Mouse (Mus musculus) embryonic facial prominence, embryonic 10.5 days (tissue): ENCODE data around the gene Repin1. TPM values are rescaled to one million over a fixed set of nuclear protein-coding genes. Genes with fewer than 3 reads are reported as not detected.
A peak's percentile ranks its signal among the peaks of the same experiment; 100 is the strongest.

Experiments
- DNase-seq: peaks from one replicate; pipeline ENCODE4 v3.0.0-alpha.2; 2017; ENCODE audit warnings: low spot score
- H3K27ac ChIP-seq: fragments of 300-500 bp; sonication (generic); replicated peaks from 2 replicates; pipeline ENCODE4 v1.5.1; 2016; ENCODE audit warnings: mild to moderate bottlenecking
- H3K27me3 ChIP-seq: fragments of 300-500 bp; sonication (generic); replicated peaks from 2 replicates; pipeline ENCODE4 v1.6.1; 2016; ENCODE audit warnings: low read depth, mild to moderate bottlenecking; ENCODE audit not compliant: poor library complexity, severe bottlenecking
- H3K36me3 ChIP-seq: fragments of 300-500 bp; sonication (generic); replicated peaks from 2 replicates; pipeline ENCODE4 v1.6.1; 2016; ENCODE audit warnings: mild to moderate bottlenecking, moderate library complexity
- H3K4me1 ChIP-seq: fragments of 300-500 bp; sonication (generic); 2 replicates; pipeline ENCODE4 v1.6.1; 2016
- H3K4me3 ChIP-seq: fragments of 300-500 bp; sonication (generic); 2 replicates; pipeline ENCODE4 v1.5.1; 2016; ENCODE audit warnings: mild to moderate bottlenecking, moderate library complexity
- H3K9me3 ChIP-seq: fragments of 300-500 bp; sonication (generic); 2 replicates; pipeline ENCODE4 v1.6.1; 2016; ENCODE audit warnings: mild to moderate bottlenecking
- WGBS: fragments of 180-500 bp; shearing (Covaris S2); methylation state at CpG from one replicate; pipeline ENCODE4 v1.1.7; 2016; 5-methylcytosine and 5-hydroxymethylcytosine counted together
- polyA plus RNA-seq: library from polyadenylated mRNA; unstranded; fragments of >200 nt; fragmentation: Nextera tagmentation; extraction: Ambion mirVana; gene quantifications from 2 replicates; pipeline ENCODE4 v1.2.1, GENCODE M21; 2016

The Repin1 gene
- polyA plus RNA-seq, 1 experiment from 2014 or later: 50.7 TPM

DNA sequence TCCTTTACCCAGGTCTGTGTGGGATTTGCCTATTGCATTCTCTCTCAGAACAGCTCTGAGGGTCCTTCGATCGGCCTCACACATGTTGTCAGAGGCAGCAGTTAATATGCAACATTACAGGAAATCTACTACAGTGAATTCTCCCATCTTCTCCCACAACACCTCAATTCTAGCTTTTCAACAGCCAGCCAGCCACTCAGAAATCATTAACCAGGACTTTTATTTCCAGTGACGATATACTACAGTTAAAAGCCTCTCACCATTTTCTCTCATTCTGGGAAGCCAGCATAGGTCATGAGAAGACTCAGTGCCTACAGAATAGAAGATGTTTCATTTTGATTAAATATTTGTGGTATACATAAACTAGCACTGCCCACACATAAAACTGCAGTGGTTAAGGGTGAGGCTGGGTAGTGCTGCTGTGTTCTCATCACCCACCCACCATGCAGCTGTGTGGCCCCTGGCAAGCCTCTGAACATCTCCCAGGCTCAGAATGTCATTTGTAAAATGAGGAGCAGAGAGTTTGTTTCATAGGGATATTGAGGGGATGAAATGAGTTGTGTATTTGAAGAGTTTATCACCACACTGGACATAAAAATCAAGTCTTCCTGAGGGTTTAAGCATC is 2.4 kb upstream of the Repin1 start:
- H3K27me3 ChIP-seq: no peaks in the 10 kb centered on the region
- H3K9me3 ChIP-seq: peaks cover 10% of the 10 kb centered on the region
- H3K4me3 ChIP-seq: no peak overlapping the region
- H3K27ac ChIP-seq: no peak overlapping the region
- DNase-seq: no peak
- WGBS: 92% methylated on average over 3 of the region's 3 CpGs
- H3K36me3 ChIP-seq: peaks cover 16% of the 10 kb centered on the region
- peaks cover 30% of the 10 kb centered on the region for H3K4me1 ChIP-seq

DNA sequence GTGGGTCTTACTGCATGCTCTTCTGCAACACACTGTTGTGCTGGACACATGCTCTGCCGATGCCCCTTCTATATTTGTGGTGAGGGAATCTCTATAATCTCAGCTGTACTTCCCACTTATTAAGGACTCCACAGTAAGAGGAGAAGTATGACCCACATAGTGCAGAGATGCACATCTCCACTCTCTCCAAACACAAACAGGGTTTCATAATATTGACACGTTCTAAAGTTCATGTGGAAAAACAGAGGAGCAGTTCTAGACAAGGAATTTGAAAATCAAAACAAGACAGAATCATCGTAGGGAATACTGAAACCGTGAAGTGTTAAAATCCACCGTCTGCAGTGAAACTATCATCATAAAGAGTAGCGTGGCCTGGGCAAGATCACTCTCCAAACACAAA is 1.8 kb upstream of the Repin1 start:
- Histone ChIP-seq H3K9me3 (peaks cover 16% of the 10 kb centered on the region), H3K4me3 (no peak overlapping the region), H3K27ac (no peak overlapping the region), H3K27me3 (no peaks in the 10 kb centered on the region), H3K36me3 (peaks cover 21% of the 10 kb centered on the region), H3K4me1 (peaks cover 30% of the 10 kb centered on the region)
- no peak for DNase-seq
- WGBS: 91% methylated on average over 6 of the region's 6 CpGs

DNA sequence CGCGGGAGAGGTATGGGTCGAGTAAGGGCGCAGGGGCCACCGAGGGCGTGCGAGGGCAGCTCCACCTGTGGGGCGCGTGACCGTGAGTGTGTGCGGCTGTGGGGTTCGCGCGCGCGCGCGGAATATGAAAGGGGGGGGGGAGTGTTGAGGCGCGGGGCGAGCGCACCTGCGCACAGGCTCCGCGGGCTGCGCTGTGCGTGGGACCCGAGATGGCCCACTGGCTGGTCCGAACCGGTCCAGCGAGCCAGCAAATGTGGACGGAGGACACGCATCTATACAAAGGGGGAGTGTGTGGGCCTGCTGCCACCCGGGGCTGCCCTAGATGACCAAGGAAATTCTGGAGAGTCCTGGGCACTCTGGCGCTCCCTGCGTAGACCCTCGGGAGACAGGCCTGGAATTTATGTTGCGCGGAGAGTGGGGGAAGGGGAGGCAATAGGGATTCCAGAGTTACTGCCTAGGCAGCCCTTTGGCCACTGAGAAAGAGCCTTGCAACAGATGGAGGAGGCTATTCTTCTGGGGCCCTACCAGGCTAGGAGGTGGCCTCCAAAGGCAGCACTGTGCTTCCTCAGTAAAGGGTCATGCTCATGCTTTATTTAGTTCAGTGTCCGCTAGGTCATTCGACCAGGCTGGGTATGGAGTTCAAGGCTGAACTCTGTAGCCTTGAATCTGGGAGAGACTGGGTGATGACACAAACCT is 508 bp downstream of the Repin1 start:
- Histone ChIP-seq H3K27ac (peak overlapping the region; percentile 95), H3K4me1 (peaks cover 26% of the 10 kb centered on the region), H3K36me3 (peaks cover 45% of the 10 kb centered on the region), H3K9me3 (peaks cover 34% of the 10 kb centered on the region), H3K27me3 (no peaks in the 10 kb centered on the region), H3K4me3 (peak overlapping the region; percentile 90)
- peak; percentile 73 for DNase-seq
- WGBS: 1% methylated on average over 41 of the region's 41 CpGs

DNA sequence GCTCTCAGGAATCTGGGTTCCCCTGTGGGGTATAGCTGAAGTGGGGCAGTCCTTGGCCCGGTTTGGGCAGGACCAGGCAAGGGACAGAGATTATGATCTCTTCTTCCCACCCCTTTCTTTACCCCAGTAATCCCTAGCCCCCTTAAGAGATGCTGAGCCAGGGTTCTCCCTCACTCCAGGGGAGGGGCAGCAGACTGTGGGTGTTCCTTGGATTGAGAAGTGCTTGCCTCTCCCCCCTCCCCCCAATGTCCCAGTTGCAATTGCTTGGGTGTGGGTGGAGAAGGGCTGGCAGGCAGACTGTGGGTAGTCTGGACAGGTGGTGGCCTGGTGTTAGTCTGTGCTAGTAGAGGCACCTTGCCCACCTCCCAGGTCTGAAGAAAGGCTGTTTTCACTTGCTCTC is 1.6 kb downstream of the Repin1 start:
- peak overlapping the region; percentile 95; the same call in 1 of the 2 replicates for H3K27ac ChIP-seq
- DNase-seq: no peak
- peaks cover 21% of the 10 kb centered on the region for H3K4me1 ChIP-seq
- H3K27me3 ChIP-seq: no peaks in the 10 kb centered on the region
- 64% methylated on average over 1 of the region's 1 CpGs for WGBS
- H3K9me3 ChIP-seq: peaks cover 34% of the 10 kb centered on the region
- peaks cover 55% of the 10 kb centered on the region for H3K36me3 ChIP-seq
- H3K4me3 ChIP-seq: peak overlapping the region; percentile 90

DNA sequence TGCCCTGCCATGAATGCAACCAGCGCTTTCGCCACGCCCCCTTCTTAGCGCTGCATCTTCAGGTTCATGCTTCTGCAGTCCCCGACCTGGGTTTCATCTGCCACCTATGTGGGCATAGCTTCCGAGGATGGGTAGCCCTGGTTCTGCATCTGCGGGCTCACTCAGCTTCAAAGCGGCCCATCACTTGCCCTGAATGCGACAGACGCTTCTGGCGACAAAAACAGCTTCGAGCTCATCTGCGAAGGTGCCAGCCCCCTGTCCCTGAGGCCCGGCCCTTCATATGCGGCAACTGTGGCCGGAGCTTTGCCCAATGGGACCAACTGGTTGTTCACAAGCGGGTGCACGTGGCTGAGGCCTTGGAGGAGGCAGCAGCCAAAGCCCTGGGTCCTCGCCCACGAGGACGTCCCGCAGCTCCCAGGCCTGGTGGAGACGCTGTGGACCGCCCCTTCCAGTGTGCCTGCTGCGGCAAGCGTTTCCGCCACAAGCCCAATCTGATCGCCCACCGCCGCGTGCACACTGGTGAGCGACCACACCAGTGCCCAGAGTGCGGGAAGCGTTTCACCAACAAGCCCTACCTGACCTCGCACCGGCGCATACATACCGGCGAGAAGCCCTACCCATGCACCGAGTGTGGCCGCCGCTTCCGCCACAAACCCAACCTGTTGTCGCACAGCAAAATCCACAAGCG is 3.0 kb downstream of the Repin1 start:
- Histone ChIP-seq H3K4me1 (peaks cover 30% of the 10 kb centered on the region), H3K36me3 (peaks cover 62% of the 10 kb centered on the region), H3K27me3 (no peaks in the 10 kb centered on the region), H3K4me3 (0 out of 2 replicates have a peak overlapping the region, but pooled peaks have one; percentile 9), H3K9me3 (peaks cover 34% of the 10 kb centered on the region), H3K27ac (no peak overlapping the region)
- WGBS: 94% methylated on average over 45 of the region's 45 CpGs
- DNase-seq: no peak

DNA sequence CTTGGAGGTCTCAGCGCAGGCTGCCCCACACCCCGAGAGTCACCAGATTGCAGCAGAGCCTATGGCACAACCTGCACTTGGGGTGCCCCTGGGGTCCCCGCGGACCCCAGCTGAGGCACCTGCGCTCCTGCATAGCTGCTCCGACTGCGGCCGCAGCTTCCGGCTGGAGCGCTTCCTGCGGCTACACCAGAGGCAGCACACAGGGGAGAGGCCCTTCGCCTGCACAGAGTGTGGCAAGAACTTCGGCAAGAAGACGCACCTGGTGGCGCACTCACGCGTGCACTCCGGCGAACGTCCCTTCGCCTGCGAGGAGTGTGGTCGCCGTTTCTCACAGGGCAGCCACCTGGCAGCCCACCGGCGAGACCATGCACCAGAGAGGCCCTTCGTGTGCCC is 3.5 kb downstream of the Repin1 start:
- WGBS: 97% methylated on average over 27 of the region's 27 CpGs
- Histone ChIP-seq H3K36me3 (peaks cover 62% of the 10 kb centered on the region), H3K9me3 (peaks cover 34% of the 10 kb centered on the region), H3K27me3 (no peaks in the 10 kb centered on the region), H3K4me1 (peaks cover 33% of the 10 kb centered on the region), H3K4me3 (0 out of 2 replicates have a peak overlapping the region, but pooled peaks have one; percentile 9), H3K27ac (no peak overlapping the region)
- no peak for DNase-seq

DNA sequence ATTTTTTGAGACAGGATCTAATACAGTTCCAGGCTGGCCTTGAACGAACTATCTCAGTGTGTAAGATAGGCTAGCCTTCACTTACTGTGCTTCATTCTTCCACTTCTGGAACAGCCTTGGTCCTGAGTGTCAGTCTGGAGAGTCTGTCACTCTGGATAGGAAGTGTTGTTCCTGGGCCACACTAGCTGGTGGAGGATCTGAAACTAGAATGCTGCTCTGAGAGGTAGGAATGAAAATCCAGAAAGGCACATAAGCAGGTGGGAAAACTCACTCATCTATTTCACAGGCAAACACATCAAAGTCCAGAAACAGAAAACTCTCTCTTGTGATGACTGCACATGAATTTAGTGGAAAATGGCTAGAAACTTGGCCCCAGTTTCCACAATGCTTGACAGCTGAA is 6.9 kb downstream of the Repin1 start:
- Histone ChIP-seq H3K36me3 (peaks cover 60% of the 10 kb centered on the region), H3K4me1 (peaks cover 20% of the 10 kb centered on the region), H3K4me3 (no peak overlapping the region), H3K27ac (no peak overlapping the region), H3K9me3 (peaks cover 31% of the 10 kb centered on the region), H3K27me3 (no peaks in the 10 kb centered on the region)
- WGBS: 81% methylated on average over 1 of the region's 1 CpGs
- no peak for DNase-seq

DNA sequence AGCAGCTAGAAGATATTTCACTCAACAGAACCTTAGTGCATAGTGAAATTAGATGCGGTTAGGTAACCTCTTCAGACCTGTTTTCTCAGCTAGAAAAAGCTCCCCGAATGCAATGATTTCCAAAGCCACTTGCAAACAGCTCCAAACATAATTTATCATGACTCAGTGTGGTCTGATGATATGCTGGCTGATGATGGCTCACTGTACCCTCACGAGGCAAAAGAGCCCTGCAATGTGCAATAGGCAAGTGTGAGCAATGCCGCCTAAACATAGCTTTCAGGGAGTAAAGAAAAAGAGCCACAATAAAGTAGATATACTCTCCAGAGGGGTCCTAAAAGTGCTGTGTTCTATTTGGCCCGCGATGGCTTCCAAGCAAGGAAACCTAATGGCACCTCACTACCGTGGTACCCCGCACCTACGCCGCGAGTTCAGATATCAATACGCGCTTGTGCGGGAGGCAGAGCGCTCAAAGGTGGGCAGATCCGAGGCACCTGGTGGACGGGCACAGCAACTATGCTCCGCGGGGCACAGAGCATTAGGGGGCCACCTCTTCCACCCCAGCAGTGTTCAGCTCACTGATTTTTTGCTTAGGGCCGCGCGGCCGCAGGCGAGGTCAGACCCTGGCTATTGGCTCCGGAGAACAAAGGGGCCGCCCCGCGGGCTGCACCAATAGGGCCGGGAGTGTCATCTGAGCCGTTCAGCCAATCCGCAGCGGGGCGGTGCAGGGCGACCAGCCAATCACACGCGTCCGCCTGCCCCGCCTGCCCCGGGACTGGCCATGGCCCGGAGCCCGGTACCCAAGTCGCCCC is 7.8 kb downstream of the Repin1 start, which contains the start of gene Zfp775:
Zfp775 (plus strand) TSS at position 793 of the 809 bp plus-strand sequence.
- Histone ChIP-seq H3K9me3 (peaks cover 22% of the 10 kb centered on the region), H3K36me3 (peaks cover 51% of the 10 kb centered on the region), H3K27ac (peak within 1 kb of the TSS; percentile 95), H3K4me3 (peak within 1 kb of the TSS; percentile 81), H3K27me3 (no peaks in the 10 kb centered on the region), H3K4me1 (peaks cover 20% of the 10 kb centered on the region)
- peak; percentile 98 for DNase-seq
- WGBS: 6% methylated on average over 42 of the region's 42 CpGs

DNA sequence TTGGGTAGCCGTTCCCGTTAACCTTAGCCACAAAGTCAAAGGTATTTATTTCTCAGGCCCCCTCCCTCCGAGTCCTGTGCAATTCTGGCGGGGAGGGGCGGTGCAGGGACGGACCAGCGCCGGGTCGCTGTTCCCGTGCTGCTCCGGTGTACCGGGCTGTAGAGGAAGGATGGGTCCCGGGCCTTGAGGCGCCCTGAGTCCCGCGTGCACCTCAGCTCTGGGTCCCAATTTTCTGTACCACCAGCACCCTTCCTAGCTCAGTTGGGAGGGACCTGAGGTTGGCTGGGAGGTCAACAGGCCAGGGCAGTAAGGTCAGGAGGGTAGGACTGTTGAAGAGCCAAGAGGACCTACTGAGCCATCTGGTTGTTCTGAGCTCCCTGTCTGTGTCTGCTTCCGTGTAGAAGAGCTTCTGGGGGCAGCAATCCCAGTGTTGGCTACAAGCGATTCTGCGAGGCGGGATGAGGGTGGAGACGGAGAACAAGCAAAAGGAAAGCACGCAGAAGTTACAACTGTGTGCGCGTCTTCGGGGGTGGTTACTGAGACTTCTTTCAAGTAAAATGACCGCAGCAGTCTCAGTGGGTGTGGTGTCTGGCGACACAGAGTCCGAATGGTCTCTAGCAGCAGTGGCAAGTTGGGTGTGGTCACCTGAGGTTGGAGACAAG is 8.5 kb downstream of the Repin1 start:
- Histone ChIP-seq H3K27me3 (no peaks in the 10 kb centered on the region), H3K36me3 (peaks cover 44% of the 10 kb centered on the region), H3K4me1 (peaks cover 20% of the 10 kb centered on the region), H3K4me3 (peak overlapping the region; percentile 81), H3K27ac (peak overlapping the region; percentile 95), H3K9me3 (peaks cover 15% of the 10 kb centered on the region)
- 2% methylated on average over 28 of the region's 28 CpGs for WGBS
- DNase-seq: no peak

DNA sequence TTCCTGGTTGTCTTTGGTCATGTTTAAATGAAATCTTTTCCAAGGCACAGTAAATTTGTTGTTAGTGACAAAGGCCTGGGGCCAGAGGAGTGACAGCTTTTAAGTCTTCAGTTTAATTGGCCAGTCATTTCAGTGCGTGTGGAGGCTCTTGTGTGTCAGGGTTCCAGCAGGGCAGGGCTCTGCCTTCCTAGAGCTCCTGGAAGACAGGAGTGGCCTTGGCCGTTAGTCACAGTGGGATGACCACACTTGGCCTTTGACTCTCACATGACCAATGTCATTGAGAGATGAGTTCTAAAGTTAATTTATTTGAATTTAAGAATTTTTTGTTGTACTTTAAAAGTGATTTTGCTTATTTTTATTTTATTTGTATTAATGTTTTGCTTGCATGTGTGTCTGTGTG is 14.4 kb downstream of the Repin1 start:
- Histone ChIP-seq H3K9me3 (no peaks in the 10 kb centered on the region), H3K4me3 (no peak overlapping the region), H3K27ac (no peak overlapping the region), H3K36me3 (peaks cover 19% of the 10 kb centered on the region), H3K27me3 (no peaks in the 10 kb centered on the region), H3K4me1 (no peaks in the 10 kb centered on the region)
- DNase-seq: no peak
- WGBS: 62% methylated on average over 2 of the region's 2 CpGs

DNA sequence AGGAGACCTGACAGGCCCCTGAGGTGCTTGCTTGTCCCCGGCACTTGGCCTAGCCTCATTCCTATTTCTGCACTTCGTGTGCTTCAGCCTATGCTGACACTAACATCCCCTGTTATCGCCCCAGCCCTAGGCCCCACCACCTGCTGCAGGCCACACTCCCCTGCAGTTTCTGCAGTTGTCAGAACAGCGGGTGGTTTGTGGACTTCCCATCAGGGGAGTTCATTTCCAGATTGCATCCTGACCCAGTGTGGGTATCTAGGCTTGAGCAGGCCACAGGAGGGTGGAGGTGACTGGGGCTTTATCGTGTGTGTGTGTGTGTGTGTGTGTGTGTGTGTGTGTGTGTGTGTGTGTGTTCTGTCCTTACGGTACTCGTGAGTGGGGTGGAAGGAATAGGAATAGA is 15.8 kb downstream of the Repin1 start:
- Histone ChIP-seq H3K4me1 (no peaks in the 10 kb centered on the region), H3K4me3 (no peak overlapping the region), H3K27ac (no peak overlapping the region), H3K36me3 (peaks cover 32% of the 10 kb centered on the region), H3K27me3 (no peaks in the 10 kb centered on the region), H3K9me3 (no peaks in the 10 kb centered on the region)
- no peak for DNase-seq
- WGBS: 60% methylated on average over 7 of the region's 7 CpGs

DNA sequence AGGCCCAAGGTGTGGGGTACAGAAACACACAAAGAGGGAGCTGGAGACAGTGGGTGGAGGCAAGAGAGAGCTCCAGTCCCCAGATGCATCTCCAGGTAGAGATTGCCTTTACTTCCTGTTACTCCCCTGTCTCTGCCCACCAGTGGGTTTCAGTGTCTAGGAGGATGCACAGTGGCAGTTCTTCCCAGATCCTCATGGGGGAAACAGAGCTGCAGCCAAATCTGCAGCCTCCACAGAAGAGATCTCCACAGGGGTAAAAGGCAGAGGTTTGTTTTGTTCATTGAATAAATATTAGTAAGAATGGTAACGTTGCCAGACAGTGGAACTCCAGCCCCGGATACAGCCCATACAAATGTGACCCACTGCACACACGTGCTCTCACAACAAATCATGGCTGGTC is 17.0 kb downstream of the Repin1 start:
- no peaks in the 10 kb centered on the region for H3K27me3 ChIP-seq
- no peak overlapping the region for H3K27ac ChIP-seq
- DNase-seq: no peak
- H3K4me1 ChIP-seq: no peaks in the 10 kb centered on the region
- H3K36me3 ChIP-seq: peaks cover 36% of the 10 kb centered on the region
- 86% methylated on average over 3 of the region's 3 CpGs for WGBS
- H3K4me3 ChIP-seq: no peak overlapping the region
- no peaks in the 10 kb centered on the region for H3K9me3 ChIP-seq
